Mouse (Mus musculus): ENCODE measurements around the gene Commd2.

Commd2 gene

DNA sequence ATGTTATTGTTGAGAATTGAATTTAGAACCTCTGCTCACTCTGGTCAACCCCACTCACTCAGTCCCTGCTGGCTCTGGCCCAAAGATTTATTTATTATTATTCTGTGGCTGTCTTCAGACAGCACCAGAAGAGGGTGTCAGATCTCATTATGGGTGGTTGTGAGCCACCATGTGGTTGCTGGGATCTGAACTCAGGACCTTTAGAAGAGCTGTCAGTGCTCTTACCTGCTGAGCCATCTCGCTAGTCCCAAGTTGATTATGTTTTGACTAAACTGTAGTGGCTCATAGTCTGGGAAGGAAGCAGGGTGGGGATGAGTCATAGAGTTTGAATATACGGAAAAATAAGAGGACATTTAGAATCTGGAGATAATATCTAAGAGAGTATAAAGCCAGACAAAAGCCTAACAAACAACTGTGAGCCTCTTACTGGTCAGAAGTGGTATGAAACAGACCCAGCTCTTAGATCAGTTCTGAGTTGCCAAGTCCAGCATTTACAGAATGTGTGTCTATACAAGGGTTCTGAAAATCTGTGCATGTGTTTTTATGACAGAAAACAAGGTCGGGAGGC lies 39.0 kb downstream of the Commd2 start:
- no peak for DNase-seq

DNA sequence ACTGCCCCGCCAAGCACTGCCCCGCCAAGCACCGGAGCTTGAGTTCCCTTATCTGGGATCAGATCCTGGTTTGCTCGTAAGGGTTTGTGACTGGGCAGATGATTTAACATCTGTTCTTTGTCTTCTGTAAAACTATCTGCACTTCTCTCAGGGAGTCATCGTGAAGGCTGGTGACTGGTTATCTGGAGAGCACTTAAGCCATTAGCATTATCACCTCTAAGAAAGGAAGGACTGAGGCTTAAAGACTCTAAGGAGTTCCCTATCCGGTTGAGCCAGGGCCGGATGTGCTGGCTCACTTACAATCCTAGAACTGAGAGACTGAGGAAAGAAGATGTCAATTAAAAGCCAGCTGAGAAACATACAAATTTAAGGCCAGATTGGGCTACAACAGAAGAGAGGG lies 39.7 kb downstream of the Commd2 start:
- DNase-seq = no peak

DNA sequence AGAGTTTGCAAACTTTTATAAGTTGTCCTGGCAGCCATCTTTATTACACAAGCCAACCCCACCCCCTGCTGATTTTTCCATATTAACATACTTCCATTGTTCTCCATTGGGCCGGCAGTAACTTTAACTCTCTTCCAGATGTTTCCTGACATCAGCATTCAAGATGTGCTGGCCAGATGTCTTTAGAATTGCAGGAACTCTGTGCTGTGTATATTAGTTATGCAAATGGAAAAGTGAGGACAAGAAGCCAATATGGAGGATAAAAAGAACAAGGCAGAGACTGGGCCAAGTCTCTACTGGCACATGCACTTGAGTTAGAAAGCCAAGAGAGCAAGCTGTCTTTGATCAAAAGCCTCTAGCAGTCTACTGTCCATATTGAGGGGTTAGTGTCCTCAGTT lies 46.9 kb downstream of the Commd2 start:
- DNase-seq = peak in 1 of 2 experiments; percentile 7

GRCm38 (mm10) chr3:57603891-57604617 lies 47.5 kb downstream of the Commd2 start:
- no peak for DNase-seq

- no peak for DNase-seq
These were observed 48.9 kb downstream of the Commd2 start for GRCm38 (mm10) chr3:57602610-57603009.

GRCm38 (mm10) chr3:57596566-57596965 lies 54.9 kb downstream of the Commd2 start:
- no peak for DNase-seq

GRCm38 (mm10) chr3:57595506-57595905 lies 56.0 kb downstream of the Commd2 start:
- DNase-seq = no peak
